Mouse (Mus musculus) thymus, adult 2 months (tissue): ENCODE data around the gene Lrrc51.

Experiments
- CTCF ChIP-seq: fragments of 200-500 bp; IDR thresholded peaks from 2 replicates; pipeline ENCODE4 v1.5.1; 2012; ENCODE audit warnings: mild to moderate bottlenecking, control low read depth, low read length, moderate library complexity, borderline replicate concordance; ENCODE audit not compliant: control insufficient read depth, poor library complexity, insufficient read depth; ENCODE audit errors: extremely low read depth
- POLR2A ChIP-seq: fragments of 200-500 bp; IDR thresholded peaks from 2 replicates; pipeline ENCODE4 v1.6.1; 2012; ENCODE audit warnings: mild to moderate bottlenecking, low read length, control low read depth, moderate library complexity; ENCODE audit not compliant: control insufficient read depth, poor library complexity, insufficient read depth; ENCODE audit errors: extremely low read depth

- no peak for TF ChIP-seq CTCF
- TF ChIP-seq POLR2A, result no peak
These were observed 20.5 kb upstream of the Lrrc51 start for GRCm38 (mm10) chr7:101954163-101954562.
